Mouse (Mus musculus) gastrocnemius, postnatal 4 days (tissue): ENCODE measurements around the gene Hoxb3. TPM values are rescaled to one million over a fixed set of nuclear protein-coding genes. Genes with fewer than 3 reads are reported as not detected.
A peak's percentile ranks its signal among the peaks of the same experiment; 100 is the strongest.

Experiments used
- DNase-seq, 2 experiments: peaks; one replicate each; pipeline ENCODE4 v3.0.0; 2021 to 2022; ENCODE audit warnings: low spot score in 2 of 2, mixed read lengths in 2 of 2
- total RNA-seq, 2 experiments: library from RNA; stranded (reverse); gene quantifications; 2 replicates each; pipeline ENCODE4 v1.2.3; 2021

The Hoxb3 gene
- total RNA-seq, 2 experiments from 2014 or later, result 1.0 to 1.3 TPM

DNA sequence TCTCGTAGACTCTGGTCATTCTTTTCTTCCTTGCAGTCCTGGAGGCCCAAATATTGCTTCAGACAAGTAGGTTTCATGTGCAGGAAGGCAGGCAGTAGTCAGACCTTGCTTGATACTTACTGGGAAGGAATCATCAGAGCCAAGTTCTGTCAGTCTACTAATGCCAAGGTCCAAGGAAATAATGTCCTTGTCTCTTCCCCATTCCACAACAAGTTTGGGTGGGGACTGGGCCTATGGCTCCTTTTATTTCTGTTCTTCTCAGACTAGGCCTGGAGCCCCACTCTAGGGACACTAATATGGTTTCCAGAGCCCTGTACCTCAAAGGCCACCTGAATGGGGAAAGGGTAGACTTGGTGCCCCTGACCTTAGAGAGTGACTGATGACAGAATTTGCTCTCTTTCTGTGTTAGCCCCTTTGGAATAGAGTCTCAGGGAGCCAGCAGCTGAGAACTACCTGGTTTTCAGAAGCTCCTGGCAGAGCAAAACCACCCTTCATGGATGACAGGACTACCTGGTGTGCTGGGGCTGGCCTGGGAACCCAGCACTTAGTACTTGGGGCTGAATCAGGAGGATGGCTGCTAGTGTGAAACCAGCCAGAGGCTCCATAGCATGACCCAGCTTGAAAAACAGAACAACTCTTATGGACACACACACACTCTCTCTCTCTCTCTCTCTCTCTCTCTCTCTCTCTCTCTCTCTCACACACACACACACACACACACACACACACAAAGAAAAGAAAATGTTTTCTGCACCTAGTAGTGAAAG, 34.5 kb upstream of the Hoxb3 start:
- no peak for DNase-seq

DNA sequence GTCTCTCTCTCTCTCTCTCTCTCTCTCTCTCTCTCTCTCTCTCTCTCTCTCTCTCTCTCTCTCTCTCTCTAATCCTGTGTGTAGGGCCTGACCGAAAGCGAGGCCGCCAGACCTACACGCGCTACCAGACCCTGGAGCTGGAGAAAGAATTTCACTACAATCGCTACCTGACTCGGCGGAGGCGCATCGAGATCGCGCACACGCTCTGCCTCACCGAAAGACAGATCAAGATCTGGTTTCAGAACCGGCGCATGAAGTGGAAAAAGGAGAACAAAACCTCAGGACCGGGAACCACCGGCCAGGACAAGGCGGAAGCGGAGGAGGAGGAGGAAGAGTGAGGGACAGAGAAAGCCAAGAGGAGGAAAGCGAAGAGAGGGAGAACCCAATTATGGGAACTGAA, 33.8 kb upstream of the Hoxb3 start:
- no peak for DNase-seq

DNA sequence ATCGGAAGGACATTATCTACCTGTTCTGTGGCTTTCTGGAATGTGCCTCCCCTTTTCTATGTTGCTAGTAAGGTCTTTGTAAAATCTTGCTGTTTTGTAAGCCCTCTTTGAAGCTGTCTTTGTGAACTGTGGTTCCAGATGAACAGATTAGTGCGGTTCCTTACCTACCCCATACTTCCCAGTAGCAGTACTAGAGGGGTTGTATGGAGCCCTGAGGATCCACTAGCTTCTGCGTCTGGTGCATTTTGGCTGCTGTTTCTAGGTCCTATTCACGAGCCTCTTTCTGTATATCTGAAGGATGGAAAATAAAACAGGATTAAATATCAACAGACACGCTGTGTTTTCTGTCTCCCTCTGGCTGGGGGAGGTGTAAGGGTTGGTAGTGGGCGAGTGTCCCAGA, 33.3 kb upstream of the Hoxb3 start:
- no peak for DNase-seq

DNA sequence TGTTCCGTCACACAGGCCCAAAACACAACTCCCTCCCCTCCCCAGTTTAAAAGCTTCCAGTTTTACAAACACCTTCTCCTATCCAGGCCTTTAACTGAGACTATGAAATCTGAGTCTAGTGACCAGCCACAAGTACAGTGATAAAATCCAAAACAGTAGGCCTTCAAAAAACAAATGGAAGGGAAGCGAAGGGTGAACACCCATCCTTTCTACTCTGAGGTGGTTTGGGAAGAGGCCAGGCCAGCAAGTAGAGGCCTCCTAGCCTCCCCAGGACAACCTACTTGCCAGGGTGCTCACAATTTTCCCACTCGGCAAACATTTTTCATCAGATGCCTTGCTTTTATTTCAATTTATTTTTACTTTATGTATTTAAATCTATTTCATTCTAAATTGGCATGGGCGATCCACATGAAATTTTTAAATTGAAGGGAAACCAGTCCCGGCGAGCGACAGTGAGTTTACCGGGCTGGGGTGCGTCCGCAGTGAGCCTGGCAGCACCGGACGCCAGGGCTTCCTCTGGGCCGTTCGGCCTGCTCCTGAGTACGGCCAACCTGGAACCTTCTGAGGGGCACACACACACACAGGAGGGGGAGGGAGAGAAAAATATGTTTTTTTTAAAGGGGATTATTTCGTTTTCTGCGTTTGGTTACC, 32.3 kb upstream of the Hoxb3 start:
- no peak for DNase-seq

DNA sequence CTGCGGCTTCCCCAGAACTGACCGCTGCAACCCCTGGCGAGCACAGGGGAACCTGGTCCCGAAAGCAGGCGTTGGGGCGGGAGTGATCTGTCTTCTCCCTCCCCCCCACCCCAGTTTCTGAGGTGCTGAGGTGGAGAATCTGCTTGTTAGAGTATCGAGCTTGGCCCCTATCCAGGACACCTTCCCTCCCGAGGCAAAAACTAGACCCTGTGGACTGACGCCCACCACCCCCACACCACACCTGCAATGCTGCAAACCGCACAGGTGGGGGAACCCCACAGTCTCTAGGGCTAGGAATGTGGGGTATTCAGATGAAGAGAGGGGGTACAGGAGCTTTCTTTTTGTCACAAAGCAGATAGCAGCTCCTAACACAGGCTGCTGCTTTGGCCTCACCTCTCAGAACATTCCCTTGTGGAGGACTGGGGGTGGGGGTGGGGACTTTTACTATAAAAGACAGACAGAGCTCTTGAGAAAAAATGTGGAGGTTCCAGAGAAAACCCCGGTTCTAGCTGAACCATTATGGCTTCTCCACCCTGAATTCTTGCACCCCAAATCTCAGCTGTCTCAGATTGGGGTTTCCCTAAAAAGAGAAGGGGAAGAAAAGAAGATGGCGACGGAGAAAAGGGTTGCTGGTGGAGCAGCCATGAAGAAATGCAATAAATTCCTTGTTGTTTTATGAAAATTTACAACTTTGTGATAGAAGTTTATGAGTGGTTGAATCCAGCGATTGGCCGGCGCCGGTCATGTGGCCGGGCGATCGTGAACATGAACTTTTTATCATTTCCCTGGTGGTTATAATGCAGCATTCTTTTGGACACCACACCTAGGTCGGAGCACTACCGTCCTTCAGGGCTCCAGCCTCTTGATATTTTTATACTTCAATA, 31.2 kb upstream of the Hoxb3 start, which contains the start of gene Hoxb6:
Gene Hoxb6 (plus strand): TSS at position 796 of the 884 bp plus-strand sequence.
- no peak for DNase-seq

DNA sequence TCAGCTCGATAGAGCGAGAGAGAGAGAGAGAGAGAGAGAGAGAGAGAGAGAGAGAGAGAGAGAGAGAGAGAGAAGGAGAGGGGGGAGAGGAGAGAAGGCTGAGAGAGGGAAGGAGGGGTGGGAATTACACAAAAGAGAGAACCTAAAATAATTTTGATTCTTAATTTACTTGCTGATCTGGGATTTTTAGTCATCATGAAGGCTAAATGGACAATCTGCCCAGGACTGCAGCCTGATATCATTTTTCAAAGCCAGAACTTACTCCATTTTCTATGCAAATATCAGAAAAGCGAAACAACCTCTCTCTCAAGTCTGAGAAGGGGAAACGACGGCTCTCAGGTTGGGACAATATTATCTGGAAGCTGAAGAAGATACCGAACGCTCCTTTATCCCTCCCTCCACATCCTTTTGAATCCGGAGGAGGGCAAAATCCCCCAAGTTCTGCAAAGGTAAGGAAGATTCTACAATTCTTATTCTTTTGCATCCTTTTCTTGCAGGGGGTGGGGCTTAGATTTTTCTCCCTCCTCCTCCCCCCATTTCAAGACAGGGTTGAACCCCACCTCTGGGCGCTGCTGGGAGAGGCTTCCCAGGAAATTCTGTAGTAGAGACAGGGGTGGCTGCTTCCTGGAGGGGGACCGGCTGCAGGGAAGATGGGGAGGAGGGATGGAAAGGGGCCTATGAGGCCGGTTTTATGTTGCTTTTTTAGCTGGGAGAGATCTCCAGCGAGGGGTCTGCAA, 30.4 kb upstream of the Hoxb3 start:
- no peak for DNase-seq

DNA sequence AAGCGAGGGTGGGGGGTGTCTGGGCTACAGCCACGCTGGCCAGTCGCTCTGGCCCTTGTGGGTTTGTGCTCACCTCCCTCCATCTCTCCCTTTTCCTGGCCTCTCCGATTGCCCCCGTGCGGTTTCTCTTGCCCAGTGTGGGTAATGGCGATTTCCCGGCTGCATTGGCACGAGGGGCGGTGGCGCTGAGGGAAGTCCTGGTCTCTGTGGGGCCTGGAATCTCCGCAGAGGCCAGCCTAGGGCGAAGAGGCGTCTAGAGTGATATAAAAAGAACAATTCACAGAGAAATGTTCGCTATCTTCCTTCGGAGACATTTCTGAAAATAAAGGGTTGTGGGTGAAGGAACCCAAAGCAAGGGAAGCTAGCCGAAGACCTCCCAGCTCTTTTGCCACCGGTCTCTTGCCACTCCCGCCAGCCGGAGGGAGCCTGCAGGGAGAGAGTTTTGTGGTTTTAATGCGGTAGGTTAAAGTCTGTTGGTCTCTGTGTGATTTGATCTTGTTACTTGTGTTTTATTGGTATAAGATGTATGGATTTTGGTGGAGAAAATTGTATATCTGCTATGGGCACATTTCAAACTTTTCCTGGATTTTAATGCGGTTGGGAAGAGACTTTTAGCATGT, 29.7 kb upstream of the Hoxb3 start:
- no peak for DNase-seq

DNA sequence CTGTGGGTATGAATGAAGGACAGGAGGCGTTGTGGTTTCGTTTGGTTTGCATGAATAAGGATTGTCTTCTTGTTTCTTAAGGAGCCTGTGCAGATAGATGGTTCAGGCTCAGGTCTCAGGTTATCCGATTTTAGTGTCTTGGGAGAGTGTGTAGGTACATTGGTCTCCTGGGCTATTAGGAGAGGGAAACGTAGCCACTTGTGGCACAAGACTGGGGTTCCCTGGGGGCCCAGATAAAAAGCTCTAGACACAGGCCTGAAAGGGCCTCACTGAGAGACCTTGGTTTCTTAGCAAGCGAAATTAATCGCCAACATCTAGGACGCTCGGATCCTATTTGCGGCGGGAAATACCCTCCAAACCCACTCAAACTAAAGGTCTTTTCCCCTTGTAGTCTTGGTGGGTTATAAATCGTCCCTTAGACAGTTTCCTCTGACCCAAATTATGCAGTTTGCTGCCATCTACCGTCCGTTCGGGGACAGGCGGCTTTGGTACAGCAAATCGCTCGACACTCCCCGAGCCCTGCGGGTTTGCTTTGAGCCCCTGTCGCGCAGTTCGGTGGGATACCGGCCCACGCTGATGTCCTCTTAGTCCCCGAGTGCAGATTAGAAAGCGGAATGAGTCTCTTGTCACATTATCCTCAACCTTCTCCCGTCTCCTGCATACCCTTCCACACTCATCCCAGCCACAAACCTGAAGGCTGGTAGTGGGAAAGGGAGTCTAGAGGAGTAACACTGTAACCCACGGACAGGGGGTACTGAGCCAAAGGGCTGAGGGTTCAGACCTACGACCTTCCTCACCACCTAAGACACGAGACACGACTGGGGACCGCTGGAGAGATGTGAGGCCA, 28.7 kb upstream of the Hoxb3 start:
- peak; percentile 55 to 74 for DNase-seq

DNA sequence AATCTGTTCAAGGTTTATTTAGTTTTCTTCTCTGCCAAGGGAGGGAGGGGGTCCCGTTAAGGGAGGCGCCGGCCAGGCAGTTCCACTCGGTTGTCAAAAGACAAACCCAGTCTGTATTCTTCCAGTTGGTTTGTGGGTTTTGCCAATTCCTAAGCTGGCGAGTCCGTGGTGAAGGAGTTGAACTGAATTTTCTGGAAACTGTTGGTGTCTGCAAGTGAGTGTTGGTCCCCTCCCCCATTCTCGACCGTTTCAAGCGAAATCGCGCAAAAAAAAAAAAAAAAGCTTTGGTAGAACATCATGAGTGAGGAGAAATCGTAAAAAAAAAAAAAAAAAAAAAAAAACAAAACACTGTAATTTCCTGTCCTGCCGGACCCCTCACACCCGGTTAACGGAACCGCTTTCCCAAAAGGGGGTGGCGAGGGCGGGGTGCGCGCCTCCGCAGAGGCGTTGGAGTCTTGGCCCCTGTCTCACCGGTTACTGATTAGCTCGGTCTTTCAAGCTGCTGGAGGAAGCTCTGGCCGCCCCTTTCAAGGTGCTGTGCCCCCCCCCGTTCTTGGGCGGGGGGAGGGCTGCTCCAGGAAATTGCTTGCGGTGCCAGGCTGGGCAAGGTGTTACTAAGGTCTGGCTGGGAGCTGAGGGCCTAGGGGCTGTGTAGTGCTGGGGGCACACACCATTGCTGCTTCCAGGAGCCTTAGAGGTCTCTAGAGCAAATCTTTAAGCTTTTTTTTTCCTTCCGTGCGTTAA, 27.9 kb upstream of the Hoxb3 start:
- no peak for DNase-seq

DNA sequence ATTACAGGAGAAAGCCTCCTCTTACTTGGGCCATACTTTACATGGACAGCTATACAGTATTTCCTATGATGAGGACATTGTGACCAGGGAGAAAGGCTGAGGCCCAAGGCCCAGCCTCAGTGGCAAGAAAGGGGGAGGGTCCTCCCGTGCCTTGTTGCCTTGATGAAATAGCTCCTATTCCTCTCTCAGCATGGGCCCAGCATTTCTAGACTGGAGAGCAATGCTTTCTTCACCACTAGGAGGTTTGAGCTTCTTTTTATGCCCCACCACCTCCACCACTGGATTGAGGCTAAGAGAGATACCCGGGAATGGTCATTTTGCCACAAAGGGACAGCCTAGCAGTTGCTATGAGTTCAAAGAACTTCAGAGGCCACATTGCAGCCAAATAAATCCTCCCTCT, 26.1 kb upstream of the Hoxb3 start:
- DNase-seq, result no peak

DNA sequence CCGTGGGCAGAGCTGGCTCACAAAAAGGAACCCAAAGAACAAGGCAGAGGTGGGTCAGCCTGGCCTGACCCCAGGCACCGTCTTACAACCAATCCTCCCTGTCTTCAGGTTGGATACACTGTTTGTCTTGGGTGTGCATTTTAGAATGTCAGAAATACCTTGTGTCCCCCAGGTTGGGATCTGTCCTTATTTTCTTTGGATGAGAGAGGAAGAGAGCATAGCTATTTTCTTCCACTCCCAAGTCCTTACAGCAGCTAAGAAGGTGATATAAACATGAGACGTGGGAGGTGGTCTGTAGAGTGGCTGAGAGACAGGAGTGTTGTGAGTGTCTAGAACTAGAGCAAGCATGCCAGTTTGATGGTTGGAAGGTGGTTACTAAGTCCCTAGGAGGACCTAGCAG, 25.7 kb upstream of the Hoxb3 start:
- no peak for DNase-seq

DNA sequence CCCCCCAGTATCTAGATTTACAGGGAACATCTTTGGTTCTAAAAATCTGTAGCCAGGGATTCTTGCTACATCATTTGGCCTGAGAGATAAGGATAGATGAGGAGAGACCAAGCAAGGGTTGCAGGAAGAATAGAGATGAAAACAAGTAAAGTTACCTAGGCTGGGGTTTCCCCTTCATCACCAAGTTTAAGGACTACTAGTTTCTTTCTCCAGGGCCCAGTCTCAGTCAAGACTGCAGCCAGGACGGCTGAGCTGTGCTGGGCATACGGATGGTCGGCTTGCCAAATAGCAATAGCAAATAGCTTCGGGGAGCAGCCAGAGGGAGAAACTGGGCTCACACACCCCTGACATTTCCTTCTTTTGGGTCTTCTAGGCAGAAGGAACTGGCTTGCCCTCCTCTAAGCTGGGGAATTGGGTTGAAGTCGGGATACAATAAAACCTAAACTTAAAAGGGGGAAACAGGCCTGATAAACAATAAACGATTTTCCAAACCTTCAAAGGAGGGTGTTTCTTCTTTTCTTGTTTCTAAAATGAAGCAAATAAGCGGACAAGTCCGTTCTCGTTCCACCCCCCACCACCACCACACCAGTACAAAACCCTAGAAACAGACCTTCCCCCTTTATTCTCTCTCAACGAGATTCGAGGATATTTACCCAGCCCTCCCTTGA, 25.0 kb upstream of the Hoxb3 start:
- DNase-seq, result no peak

DNA sequence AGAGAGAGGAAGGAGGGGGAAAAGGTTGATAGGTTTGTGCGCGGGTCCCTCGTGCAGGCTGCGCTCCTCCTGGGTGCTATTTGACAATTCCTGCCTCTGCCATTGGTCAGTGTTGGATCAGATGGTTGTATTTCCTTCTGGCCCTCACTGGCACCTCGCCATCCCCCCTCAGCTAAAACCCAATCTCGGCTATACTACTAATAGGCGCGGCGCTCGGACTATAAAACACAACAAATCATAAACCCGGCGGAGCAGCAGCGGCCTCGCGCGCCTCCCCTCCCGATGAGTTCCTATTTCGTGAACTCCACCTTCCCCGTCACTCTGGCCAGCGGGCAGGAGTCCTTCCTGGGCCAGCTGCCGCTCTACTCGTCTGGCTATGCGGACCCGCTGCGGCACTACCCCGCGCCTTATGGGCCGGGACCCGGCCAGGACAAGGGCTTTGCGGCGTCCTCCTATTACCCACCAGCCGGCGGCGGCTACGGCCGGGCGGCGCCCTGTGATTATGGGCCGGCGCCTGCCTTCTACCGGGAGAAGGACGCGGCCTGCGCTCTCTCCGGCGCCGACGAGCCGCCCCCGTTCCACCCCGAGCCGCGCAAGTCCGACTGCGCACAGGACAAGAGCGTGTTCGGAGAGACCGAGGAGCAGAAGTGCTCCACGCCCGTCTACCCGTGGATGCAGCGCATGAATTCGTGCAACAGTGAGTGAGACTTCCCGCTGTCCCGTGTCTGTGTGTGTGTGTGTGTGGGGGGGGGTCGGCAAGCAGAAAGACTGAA, 24.0 kb upstream of the Hoxb3 start:
- no peak for DNase-seq

DNA sequence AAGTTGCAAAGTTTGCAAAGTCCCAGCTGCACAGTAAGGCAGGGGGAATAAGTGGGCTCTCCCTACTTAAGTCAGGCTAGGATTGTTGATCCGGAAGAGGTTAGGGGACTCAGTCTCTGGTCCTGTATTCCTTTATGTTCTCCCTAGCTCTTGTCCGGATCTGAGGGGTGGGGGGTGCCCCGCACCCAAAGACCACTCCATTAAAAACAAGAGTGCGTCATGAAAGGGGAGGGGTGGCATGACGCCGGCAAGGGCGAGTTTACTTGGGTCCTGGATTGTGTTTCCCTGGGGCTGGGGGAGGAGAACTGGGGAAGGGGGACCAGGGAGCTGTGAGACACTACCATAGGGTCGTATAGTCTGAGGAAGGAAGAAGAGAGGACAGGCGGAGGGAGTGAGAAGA, 23.3 kb upstream of the Hoxb3 start:
- DNase-seq, result no peak

DNA sequence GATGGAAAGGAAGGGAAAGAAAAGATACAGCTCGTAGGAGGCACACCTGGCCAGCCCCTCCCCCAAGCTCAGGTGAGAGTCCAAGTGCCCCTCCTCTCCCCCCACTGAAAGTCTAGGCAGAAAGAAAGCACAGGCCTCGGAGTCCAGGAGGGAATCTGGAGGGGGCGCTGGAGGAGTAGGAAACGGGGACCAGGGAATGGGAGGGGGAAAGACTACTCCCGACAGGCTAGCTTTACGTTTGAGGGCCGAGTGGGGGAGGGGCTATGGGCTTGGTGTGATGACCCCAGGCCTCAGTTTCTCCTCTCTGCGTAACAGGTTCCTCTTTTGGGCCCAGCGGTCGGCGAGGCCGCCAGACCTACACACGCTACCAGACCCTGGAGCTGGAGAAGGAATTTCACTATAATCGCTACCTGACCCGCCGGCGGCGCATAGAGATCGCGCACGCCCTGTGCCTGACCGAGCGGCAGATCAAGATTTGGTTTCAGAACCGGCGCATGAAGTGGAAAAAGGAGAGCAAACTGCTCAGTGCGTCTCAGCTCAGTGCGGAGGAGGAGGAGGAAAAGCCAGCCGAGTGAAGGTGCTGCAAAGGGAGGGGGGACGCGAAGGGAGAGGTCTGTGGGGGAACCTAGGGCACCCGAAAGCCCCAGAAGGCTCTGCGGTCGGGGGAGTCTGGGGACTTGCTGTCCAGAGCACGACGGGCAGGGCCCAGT, 22.6 kb upstream of the Hoxb3 start:
- no peak for DNase-seq

DNA sequence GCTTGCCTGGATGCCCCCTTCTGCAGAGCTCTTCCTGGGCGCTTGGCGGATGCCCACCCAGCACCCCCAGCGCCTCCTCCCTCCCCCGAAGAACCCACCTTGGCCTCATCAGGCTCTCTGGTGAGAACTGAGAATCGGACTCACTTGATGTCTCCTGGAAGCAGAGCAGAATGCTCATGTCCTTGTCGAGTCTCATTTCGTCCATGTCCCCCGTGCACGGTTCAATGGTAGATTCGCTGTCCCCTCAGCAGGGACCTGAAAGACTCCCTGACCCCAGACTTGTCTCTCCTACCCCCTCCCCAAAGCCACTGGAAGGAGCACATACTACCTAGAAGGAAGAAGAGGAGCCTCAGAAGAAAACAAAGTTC, 22.1 kb upstream of the Hoxb3 start:
- DNase-seq, result no peak

DNA sequence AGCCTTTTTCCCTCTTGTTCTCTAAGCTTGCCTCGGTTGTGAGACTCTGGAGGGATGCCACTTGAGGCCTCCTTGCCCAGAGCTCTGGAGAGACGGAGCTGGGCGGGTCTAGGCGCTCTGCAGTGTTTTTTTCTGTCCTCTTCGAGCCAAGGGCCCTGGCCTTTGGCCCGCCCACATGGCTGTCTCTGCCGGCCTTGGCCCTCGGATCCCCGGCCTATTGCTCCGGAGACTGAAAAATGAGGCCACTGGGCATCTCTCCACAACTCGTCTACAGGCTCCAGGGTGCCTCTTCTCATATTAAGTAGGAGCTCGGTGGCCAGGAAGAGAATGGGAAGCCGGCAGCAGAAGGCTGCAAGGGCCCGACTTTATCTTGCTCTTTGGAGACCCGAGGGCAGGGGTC, 21.3 kb upstream of the Hoxb3 start:
- DNase-seq, result no peak
